Mouse (Mus musculus): ENCODE measurements around the gene Gm3625. TPM values are rescaled to one million over a fixed set of nuclear protein-coding genes. Genes with fewer than 3 reads are reported as not detected.
A peak's percentile ranks its signal among the peaks of the same experiment; 100 is the strongest.
"Not testable (repeated sequence)": the region's sequence is repeated elsewhere in the genome, so short reads cannot be mapped to it uniquely, and the experiment has no call there.

Gm3625 gene
- polyA plus RNA-seq, 1 experiment, result not detected

GRCm38 (mm10) chr12:4557436-4557835 is 35.3 kb downstream of the Gm3625 start:
- H3K4me1 ChIP-seq (ENCODE audit: control insufficient read depth, insufficient read depth, low read length), result no peaks in the 10 kb centered on the region
- no peak overlapping the region for H3K4me3 ChIP-seq (ENCODE audit: insufficient read depth, low read length)
- H3K27ac ChIP-seq (ENCODE audit: insufficient read depth, low read length), result no peak overlapping the region
- no peak for TF ChIP-seq CTCF (IDR thresholded peaks at IDR 0.05; ENCODE audit: extremely low read depth, insufficient read depth, low read length)
- TF ChIP-seq POLR2A (IDR thresholded peaks at IDR 0.05; ENCODE audit: extremely low read depth, insufficient read depth, low read length), result no peak

DNA sequence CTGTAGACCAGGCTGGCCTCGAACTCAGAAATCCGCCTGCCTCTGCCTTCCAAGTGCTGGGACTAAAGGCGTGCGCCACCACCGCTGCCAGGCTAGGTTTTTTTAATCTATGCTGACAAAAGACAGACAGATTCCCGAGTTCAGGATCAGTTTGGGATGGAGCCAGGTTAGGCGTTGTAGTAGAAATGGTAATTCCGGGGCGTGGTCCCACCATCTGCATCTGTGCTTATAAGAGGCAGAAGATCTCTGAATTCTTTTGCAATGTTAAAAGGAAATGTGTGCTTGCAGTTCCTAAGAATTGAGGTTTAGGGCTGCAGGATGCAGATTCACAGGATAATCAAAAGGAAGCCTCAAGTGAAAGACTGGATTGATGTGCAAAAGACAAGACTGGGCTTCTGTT is 35.8 kb downstream of the Gm3625 start:
- Histone ChIP-seq H3K27ac (ENCODE audit: insufficient read depth, low read length) (no peak overlapping the region), H3K4me1 (ENCODE audit: control insufficient read depth, insufficient read depth, low read length) (no peaks in the 10 kb centered on the region), H3K4me3 (ENCODE audit: insufficient read depth, low read length) (no peak overlapping the region)
- TF ChIP-seq POLR2A (IDR thresholded peaks at IDR 0.05; ENCODE audit: extremely low read depth, insufficient read depth, low read length), result no peak
- no peak for TF ChIP-seq CTCF (IDR thresholded peaks at IDR 0.05; ENCODE audit: extremely low read depth, insufficient read depth, low read length)

DNA sequence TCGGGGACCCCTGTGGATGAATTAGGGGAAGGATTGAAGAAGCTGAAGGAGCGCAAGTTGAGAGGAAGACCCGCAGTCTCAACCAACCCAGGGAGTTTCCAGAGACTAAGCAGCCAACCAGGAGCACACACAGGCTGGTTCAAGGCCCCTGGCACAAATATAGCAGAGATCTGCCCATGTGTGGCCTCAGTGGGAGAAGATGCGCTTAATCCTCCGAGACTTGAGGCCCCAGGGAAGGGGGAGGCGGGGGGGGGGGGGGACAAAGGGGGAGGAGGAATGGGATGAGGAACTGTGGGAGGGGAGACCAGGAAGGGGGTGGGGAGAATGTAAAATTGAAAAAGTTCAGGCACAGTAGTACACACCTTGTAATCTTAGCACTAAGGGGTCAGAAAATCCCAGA is 37.3 kb downstream of the Gm3625 start:
- no peak overlapping the region for H3K4me3 ChIP-seq (ENCODE audit: insufficient read depth, low read length)
- TF ChIP-seq CTCF (IDR thresholded peaks at IDR 0.05; ENCODE audit: extremely low read depth, insufficient read depth, low read length) (no peak), POLR2A (IDR thresholded peaks at IDR 0.05; ENCODE audit: extremely low read depth, insufficient read depth, low read length) (no peak)
- no peaks in the 10 kb centered on the region for H3K4me1 ChIP-seq (ENCODE audit: control insufficient read depth, insufficient read depth, low read length)
- no peak overlapping the region for H3K27ac ChIP-seq (ENCODE audit: insufficient read depth, low read length)

- not testable (repeated sequence) for H3K27ac ChIP-seq (ENCODE audit: insufficient read depth, low read length); H3K4me3 ChIP-seq (ENCODE audit: insufficient read depth, low read length); H3K4me1 ChIP-seq (ENCODE audit: control insufficient read depth, insufficient read depth, low read length)
Measured at GRCm38 (mm10) chr12:4553704-4554103, 39.0 kb downstream of the Gm3625 start.

DNA sequence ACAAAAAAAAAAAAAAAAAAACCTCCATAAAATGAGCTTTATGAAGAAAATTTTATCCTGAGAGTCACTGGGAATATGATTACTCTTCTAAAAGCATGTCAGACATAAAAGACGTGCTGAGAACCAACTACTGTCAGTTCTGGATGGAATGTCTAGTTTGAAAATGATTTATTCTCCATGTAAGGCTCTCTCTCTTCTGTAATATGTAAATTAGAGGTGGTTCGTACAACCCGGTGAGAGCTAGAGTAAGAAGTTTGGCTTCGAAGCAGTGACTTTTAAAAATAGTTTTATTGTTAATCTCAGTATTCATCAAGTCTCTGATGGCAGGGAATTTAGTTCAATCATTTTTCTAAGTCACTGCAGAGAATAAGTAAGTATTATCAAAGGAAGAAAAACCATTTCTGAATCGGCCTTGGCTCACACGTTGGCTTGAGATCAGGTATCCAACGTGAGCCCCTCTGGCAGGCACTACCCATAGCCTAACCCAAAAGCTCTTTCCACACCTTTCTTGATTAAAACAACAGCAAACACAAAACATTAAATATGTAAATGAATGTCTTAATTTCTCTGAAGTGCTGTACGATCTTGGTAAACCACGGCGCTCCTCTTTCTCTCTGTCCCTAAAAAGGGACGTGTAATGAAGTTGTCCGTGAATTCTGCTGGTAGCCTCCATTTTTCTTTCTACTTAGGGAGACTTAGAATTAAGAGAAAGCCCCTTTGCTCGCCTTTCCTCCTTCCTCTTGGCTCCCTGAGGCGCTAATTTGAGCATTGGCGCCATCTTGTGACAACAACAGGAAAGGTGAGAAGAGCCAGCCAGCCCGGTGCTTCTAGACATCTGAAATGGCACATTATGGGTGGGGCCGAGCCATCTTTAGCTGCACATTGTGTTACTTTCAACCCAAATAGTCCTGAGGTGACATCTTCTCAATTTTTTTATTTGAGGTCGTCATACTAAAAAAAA is 44.4 kb downstream of the Gm3625 start:
- Histone ChIP-seq H3K4me3 (ENCODE audit: insufficient read depth, low read length) (no peak overlapping the region), H3K27ac (ENCODE audit: insufficient read depth, low read length) (no peak overlapping the region), H3K4me1 (ENCODE audit: control insufficient read depth, insufficient read depth, low read length) (no peaks in the 10 kb centered on the region)
- no peak for TF ChIP-seq POLR2A (IDR thresholded peaks at IDR 0.05; ENCODE audit: extremely low read depth, insufficient read depth, low read length)
- TF ChIP-seq CTCF (IDR thresholded peaks at IDR 0.05; ENCODE audit: extremely low read depth, insufficient read depth, low read length), result peak; percentile 87

DNA sequence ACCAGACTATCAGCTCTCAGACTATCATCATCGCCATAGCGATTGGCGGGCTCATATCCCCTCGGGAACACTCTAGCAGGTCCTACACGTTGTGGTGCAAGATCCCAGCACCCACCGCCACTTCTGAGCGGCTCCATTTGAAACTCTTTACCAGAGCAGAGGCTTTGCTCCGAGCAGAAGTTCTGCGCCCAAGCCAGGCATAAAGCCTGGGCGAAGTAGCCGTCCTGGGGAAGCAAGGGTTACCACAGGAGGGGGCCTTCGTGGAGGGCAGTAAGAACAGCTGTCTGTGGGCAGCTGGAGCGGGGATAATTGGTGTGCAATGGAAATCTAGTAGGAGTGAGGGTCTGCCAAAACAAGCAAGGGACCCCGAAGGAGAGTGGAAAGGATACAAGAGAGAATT is 45.2 kb downstream of the Gm3625 start:
- Histone ChIP-seq H3K27ac (ENCODE audit: insufficient read depth, low read length) (no peak overlapping the region), H3K4me1 (ENCODE audit: control insufficient read depth, insufficient read depth, low read length) (no peaks in the 10 kb centered on the region), H3K4me3 (ENCODE audit: insufficient read depth, low read length) (no peak overlapping the region)
- TF ChIP-seq CTCF (IDR thresholded peaks at IDR 0.05; ENCODE audit: extremely low read depth, insufficient read depth, low read length), result no peak
- TF ChIP-seq POLR2A (IDR thresholded peaks at IDR 0.05; ENCODE audit: extremely low read depth, insufficient read depth, low read length), result no peak

DNA sequence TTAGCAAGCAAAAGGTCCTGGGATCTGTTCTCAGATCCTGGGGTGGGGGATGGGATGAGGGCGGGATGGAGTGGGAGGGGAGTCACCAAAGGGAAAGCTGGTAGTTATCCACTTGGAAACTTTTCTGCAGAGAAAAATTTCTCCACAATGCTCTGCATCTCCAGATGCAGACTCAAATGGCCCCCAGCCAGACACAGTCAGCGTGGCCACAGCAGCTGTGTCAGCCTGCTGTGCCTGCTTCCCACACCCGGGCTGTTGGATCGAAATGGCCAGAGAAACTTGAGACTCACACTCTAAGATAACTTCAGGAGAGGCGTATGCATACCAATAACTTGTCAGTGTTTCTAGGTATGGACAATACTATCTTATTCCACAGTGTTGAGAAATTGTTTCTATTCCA is 46.2 kb downstream of the Gm3625 start:
- TF ChIP-seq POLR2A (IDR thresholded peaks at IDR 0.05; ENCODE audit: extremely low read depth, insufficient read depth, low read length) (no peak), CTCF (IDR thresholded peaks at IDR 0.05; ENCODE audit: extremely low read depth, insufficient read depth, low read length) (no peak)
- H3K27ac ChIP-seq (ENCODE audit: insufficient read depth, low read length), result no peak overlapping the region

DNA sequence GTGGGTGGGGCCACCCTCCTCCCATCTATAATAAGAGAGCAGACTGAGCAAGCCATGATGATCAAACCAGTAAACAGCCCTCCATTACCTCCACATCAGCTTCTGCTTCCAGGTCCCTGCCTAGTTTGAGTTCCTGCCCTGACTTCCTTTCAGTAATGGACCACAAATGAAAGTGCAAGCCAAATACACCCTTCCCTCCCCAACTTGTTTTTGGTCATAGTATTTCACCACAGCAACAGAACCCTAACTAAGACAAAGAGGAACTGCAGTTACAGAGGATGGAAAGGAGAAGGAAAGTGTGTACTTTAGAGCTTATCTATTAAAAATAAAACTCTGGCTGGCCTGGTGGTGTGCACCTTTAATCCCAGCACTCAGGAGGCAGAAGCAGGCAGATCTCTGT is 47.3 kb downstream of the Gm3625 start:
- H3K4me1 ChIP-seq (ENCODE audit: control insufficient read depth, insufficient read depth, low read length), result no peaks in the 10 kb centered on the region
- H3K27ac ChIP-seq (ENCODE audit: insufficient read depth, low read length), result no peak overlapping the region
- no peak for TF ChIP-seq CTCF (IDR thresholded peaks at IDR 0.05; ENCODE audit: extremely low read depth, insufficient read depth, low read length)
- TF ChIP-seq POLR2A (IDR thresholded peaks at IDR 0.05; ENCODE audit: extremely low read depth, insufficient read depth, low read length), result no peak
- H3K4me3 ChIP-seq (ENCODE audit: insufficient read depth, low read length), result no peak overlapping the region

More for the DNA sequence above, 46.2 kb downstream of the Gm3625 start:
- Histone ChIP-seq H3K4me3 (ENCODE audit: insufficient read depth, low read length) (no peak overlapping the region), H3K4me1 (ENCODE audit: control insufficient read depth, insufficient read depth, low read length) (no peaks in the 10 kb centered on the region)

GRCm38 (mm10) chr12:4544400-4544919 is 48.3 kb downstream of the Gm3625 start:
- H3K4me3 ChIP-seq (ENCODE audit: insufficient read depth, low read length), result no peak overlapping the region
- H3K27ac ChIP-seq (ENCODE audit: insufficient read depth, low read length), result no peak overlapping the region
- TF ChIP-seq POLR2A (IDR thresholded peaks at IDR 0.05; ENCODE audit: extremely low read depth, insufficient read depth, low read length) (no peak), CTCF (IDR thresholded peaks at IDR 0.05; ENCODE audit: extremely low read depth, insufficient read depth, low read length) (no peak)
- no peaks in the 10 kb centered on the region for H3K4me1 ChIP-seq (ENCODE audit: control insufficient read depth, insufficient read depth, low read length)

Other genes with a start within 250 kb of the Gm3625 start
- 57.0 and 61.1 TPM in 2 replicates for gene Ncoa1, start 115.7 kb downstream of the Gm3625 start, polyA plus RNA-seq (2012; rRNA removed)
- 42.4 and 46.9 TPM in 2 replicates for gene Itsn2, start 289 bp downstream of the Gm3625 start, polyA plus RNA-seq (2012; rRNA removed)
- gene Fam228a, start 145.5 kb upstream of the Gm3625 start, polyA plus RNA-seq (2012; rRNA removed), result 3.4 and 3.9 TPM in 2 replicates
- gene Pfn4, start 176.1 kb upstream of the Gm3625 start, polyA plus RNA-seq (2012; rRNA removed), result 14.8 and 15.5 TPM in 2 replicates
- gene Fam228b, start 176.3 kb upstream of the Gm3625 start, polyA plus RNA-seq (2012; rRNA removed), result 11.0 and 12.9 TPM in 2 replicates
- 94.4 and 109 TPM in 2 replicates for gene Sf3b6, start 224.6 kb upstream of the Gm3625 start, polyA plus RNA-seq (2012; rRNA removed)
- 90.8 and 99.5 TPM in 2 replicates for gene Fkbp1b, start 248.7 kb upstream of the Gm3625 start, polyA plus RNA-seq (2012; rRNA removed)

Data from cortical plate, adult 2 months (tissue).